Mouse (Mus musculus): ENCODE results near the gene Trip4. TPM values are rescaled to one million over a fixed set of nuclear protein-coding genes. Genes with fewer than 3 reads are reported as not detected.

Trip4 gene
- total RNA-seq (2021), result 10 to 100 TPM; 20.9 to 22.8 TPM

GRCm38 (mm10) chr9:65908394-65909300 is at the start of gene Trip4, which contains the start of gene Csnk1g1:
Trip4 (minus strand) TSS chr9:65908794.
Csnk1g1 (plus strand) TSS chr9:65908924.
- DNase-seq, result peak; percentile 95

GRCm38 (mm10) chr9:65951082-65951587 is 42.5 kb upstream of the Trip4 start:
- DNase-seq, result peak; percentile 4

GRCm38 (mm10) chr9:65937566-65937965 is 29.0 kb upstream of the Trip4 start:
- no peak for DNase-seq

GRCm38 (mm10) chr9:65929826-65930225 is 21.2 kb upstream of the Trip4 start:
- no peak for DNase-seq

GRCm38 (mm10) chr9:65928456-65928855 is 19.9 kb upstream of the Trip4 start:
- DNase-seq, result no peak

- no peak for DNase-seq
Observed at GRCm38 (mm10) chr9:65917015-65917414, 8.4 kb upstream of the Trip4 start.

- DNase-seq, result no peak
Observed at GRCm38 (mm10) chr9:65913976-65914375, 5.4 kb upstream of the Trip4 start.

- DNase-seq, result no peak
Observed at GRCm38 (mm10) chr9:65909837-65910236, 1.2 kb upstream of the Trip4 start.

- peak; percentile 69 for DNase-seq
Observed at GRCm38 (mm10) chr9:65909301-65909801, 757 bp upstream of the Trip4 start.

GRCm38 (mm10) chr9:65903419-65903818 is 5.2 kb downstream of the Trip4 start:
- DNase-seq, result no peak

GRCm38 (mm10) chr9:65902879-65903278 is 5.7 kb downstream of the Trip4 start:
- no peak for DNase-seq

GRCm38 (mm10) chr9:65896977-65897376 is 11.6 kb downstream of the Trip4 start:
- DNase-seq, result no peak

- no peak for DNase-seq
Observed at GRCm38 (mm10) chr9:65891126-65891525, 17.5 kb downstream of the Trip4 start.

GRCm38 (mm10) chr9:65890143-65890628 is 18.4 kb downstream of the Trip4 start, which contains the start of gene Pclaf:
Pclaf (plus strand) TSS chr9:65890237.
- DNase-seq, result peak; percentile 79

- DNase-seq, result peak; percentile 94
Observed at GRCm38 (mm10) chr9:65884564-65885315, 23.9 kb downstream of the Trip4 start.

GRCm38 (mm10) chr9:65859656-65860055 is 48.9 kb downstream of the Trip4 start:
- no peak for DNase-seq

GRCm38 (mm10) chr9:65850203-65850602 is 58.4 kb downstream of the Trip4 start:
- DNase-seq, result no peak

- DNase-seq, result peak; percentile 32
Observed at GRCm38 (mm10) chr9:65848154-65848553, 60.4 kb downstream of the Trip4 start.

- peak; percentile 40 for DNase-seq
Observed at GRCm38 (mm10) chr9:65844421-65845165, 64.0 kb downstream of the Trip4 start.

GRCm38 (mm10) chr9:65839841-65840240 is 68.8 kb downstream of the Trip4 start:
- no peak for DNase-seq

- no peak for DNase-seq
Observed at GRCm38 (mm10) chr9:65836916-65837315, 71.7 kb downstream of the Trip4 start.

Data from heart, postnatal 4 days (tissue).